Mouse (Mus musculus) megakaryocyte, embryonic 14.5 days (primary cell): ENCODE results near the gene Wdr75.

Experiments used
- FLI1 ChIP-seq: IDR thresholded peaks from 2 replicates; pipeline ENCODE4 v1.6.1; 2012; ENCODE audit warnings: low read length, inconsistent platforms, mixed read lengths
- GATA1 ChIP-seq: IDR thresholded peaks from 3 replicates; pipeline ENCODE4 v1.6.1; 2012; ENCODE audit warnings: mixed read lengths, low read length, inconsistent platforms, borderline replicate concordance

DNA sequence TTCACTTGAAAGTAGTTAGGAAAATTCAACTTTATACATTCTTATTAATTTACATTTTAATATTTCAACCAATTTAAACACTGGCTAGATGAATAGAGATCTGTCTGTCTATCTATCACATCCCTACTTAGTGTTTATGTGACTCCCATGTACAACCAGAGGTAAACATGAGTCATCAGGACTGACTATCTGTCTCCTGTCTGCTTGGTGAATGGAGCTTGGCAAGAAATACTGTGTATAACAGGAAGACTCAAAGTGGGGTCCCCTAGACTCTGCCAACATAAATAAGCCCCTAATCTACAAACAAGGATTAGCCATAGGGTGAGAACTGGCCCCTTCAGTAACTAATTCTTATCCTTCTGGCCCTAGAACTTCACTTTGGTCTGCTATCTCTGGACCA lies 39.1 kb upstream of the Wdr75 start:
- no peak for TF ChIP-seq GATA1
- no peak for TF ChIP-seq FLI1
